Mouse (Mus musculus): ENCODE data around the gene Actl10.

Actl10 gene

GRCm38 (mm10) chr2:154583906-154584872 lies 32.6 kb downstream of the Actl10 start:
- DNase-seq, result peak; percentile 25 to 71

GRCm38 (mm10) chr2:154584931-154585601 lies 33.5 kb downstream of the Actl10 start:
- no peak for DNase-seq

GRCm38 (mm10) chr2:154586405-154586804 lies 34.8 kb downstream of the Actl10 start:
- peak in 1 of 2 experiments; percentile 51 for DNase-seq

- DNase-seq, result no peak
These were observed 37.5 kb downstream of the Actl10 start for GRCm38 (mm10) chr2:154589051-154589450.

GRCm38 (mm10) chr2:154591239-154591638 lies 39.7 kb downstream of the Actl10 start:
- DNase-seq, result no peak

- DNase-seq, result peak in 1 of 2 experiments; percentile 61
These were observed 41.4 kb downstream of the Actl10 start for GRCm38 (mm10) chr2:154593025-154593424.

- no peak for DNase-seq
These were observed 44.2 kb downstream of the Actl10 start for GRCm38 (mm10) chr2:154595775-154596174.

GRCm38 (mm10) chr2:154597399-154597798 lies 45.8 kb downstream of the Actl10 start:
- DNase-seq, result no peak

GRCm38 (mm10) chr2:154600586-154600985 lies 49.0 kb downstream of the Actl10 start:
- DNase-seq, result no peak

GRCm38 (mm10) chr2:154601324-154601723 lies 49.7 kb downstream of the Actl10 start:
- no peak for DNase-seq
